Mouse (Mus musculus) forebrain, embryonic 13.5 days (tissue): ENCODE data around the gene Aanat. TPM values are rescaled to one million over a fixed set of nuclear protein-coding genes. Genes with fewer than 3 reads are reported as not detected.
"Not testable (repeated sequence)": the region's sequence is repeated elsewhere in the genome, so short reads cannot be mapped to it uniquely, and the experiment has no call there.

ENCODE experiments used
- ATAC-seq: fragments of 200-750 bp; cut with Nextera tagmentation; 2 replicates; pipeline ENCODE4 v1.8.0; 2017
- H3K27ac ChIP-seq: fragments of 300-500 bp; sonication (generic); 2 replicates; pipeline ENCODE4 v1.5.1; 2015; ENCODE audit warnings: inconsistent platforms, mild to moderate bottlenecking, moderate library complexity
- H3K27me3 ChIP-seq: fragments of 300-500 bp; sonication (generic); 2 replicates; pipeline ENCODE4 v1.6.1; 2015; ENCODE audit warnings: mild to moderate bottlenecking, inconsistent platforms
- H3K36me3 ChIP-seq: fragments of 300-500 bp; sonication (generic); 2 replicates; pipeline ENCODE4 v1.6.1; 2015; ENCODE audit warnings: mild to moderate bottlenecking, inconsistent platforms; ENCODE audit not compliant: poor library complexity, severe bottlenecking
- H3K4me1 ChIP-seq: fragments of 300-500 bp; sonication (generic); 2 replicates; pipeline ENCODE4 v1.6.1; 2015; ENCODE audit warnings: inconsistent platforms
- H3K4me2 ChIP-seq: fragments of 300-500 bp; sonication (generic); 2 replicates; pipeline ENCODE4 v1.6.1; 2015; ENCODE audit warnings: inconsistent platforms, mild to moderate bottlenecking, moderate library complexity
- H3K4me3 ChIP-seq: fragments of 300-500 bp; sonication (generic); 2 replicates; pipeline ENCODE4 v1.5.1; 2015; ENCODE audit warnings: mild to moderate bottlenecking, inconsistent platforms
- H3K9ac ChIP-seq: fragments of 300-500 bp; sonication (generic); 2 replicates; pipeline ENCODE4 v1.6.1; 2015; ENCODE audit warnings: mild to moderate bottlenecking, inconsistent platforms
- H3K9me3 ChIP-seq: fragments of 300-500 bp; sonication (generic); replicated peaks from 2 replicates; pipeline ENCODE4 v1.6.1; 2016; ENCODE audit warnings: inconsistent platforms
- WGBS: fragments of 180-500 bp; shearing (Covaris S2); methylation state at CpG from one replicate; pipeline ENCODE4 v1.1.7; 2015; 5-methylcytosine and 5-hydroxymethylcytosine counted together
- polyA plus RNA-seq: library from polyadenylated mRNA; unstranded; fragments of >200 nt; fragmentation: Nextera tagmentation; extraction: Ambion mirVana; gene quantifications from 2 replicates; pipeline ENCODE4 v1.2.1, GENCODE M21; 2015

Gene Aanat
- polyA plus RNA-seq, 1 experiment from 2014 or later, result 0.25 TPM

GRCm38 (mm10) chr11:116625081-116626000 lies 39.1 kb downstream of the Aanat start:
- Histone ChIP-seq H3K27me3 (peaks cover 33% of the 10 kb centered on the region), H3K4me1 (peaks cover 17% of the 10 kb centered on the region), H3K9ac (no peak overlapping the region), H3K9me3 (no peaks in the 10 kb centered on the region), H3K36me3 (no peaks in the 10 kb centered on the region), H3K27ac (no peak overlapping the region), H3K4me2 (no peak overlapping the region), H3K4me3 (no peak overlapping the region)
- 72% methylated on average over 17 of the region's 17 CpGs for WGBS
- ATAC-seq, result no peak

- Histone ChIP-seq H3K36me3 (no peaks in the 10 kb centered on the region), H3K9me3 (no peaks in the 10 kb centered on the region), H3K4me2 (no peak within 1 kb of the TSS), H3K27me3 (peaks cover 33% of the 10 kb centered on the region), H3K9ac (no peak within 1 kb of the TSS), H3K27ac (no peak within 1 kb of the TSS), H3K4me1 (peaks cover 17% of the 10 kb centered on the region), H3K4me3 (no peak within 1 kb of the TSS)
- WGBS, result 74% methylated on average over 10 of the region's 10 CpGs
- no peak for ATAC-seq
Measured at GRCm38 (mm10) chr11:116626299-116627071, 40.3 kb downstream of the Aanat start, which contains the start of gene Rhbdf2. Rhbdf2 (minus strand) TSS chr11:116627019.

GRCm38 (mm10) chr11:116627072-116628020 lies 41.1 kb downstream of the Aanat start:
- Histone ChIP-seq H3K27me3 (peaks cover 29% of the 10 kb centered on the region), H3K27ac (no peak overlapping the region), H3K9me3 (no peaks in the 10 kb centered on the region), H3K4me3 (no peak overlapping the region), H3K4me1 (peaks cover 17% of the 10 kb centered on the region), H3K9ac (no peak overlapping the region), H3K36me3 (no peaks in the 10 kb centered on the region), H3K4me2 (no peak overlapping the region)
- no peak for ATAC-seq
- WGBS, result 33% methylated on average over 10 of the region's 10 CpGs

GRCm38 (mm10) chr11:116628712-116629111 lies 42.5 kb downstream of the Aanat start:
- Histone ChIP-seq H3K36me3 (no peaks in the 10 kb centered on the region), H3K9ac (no peak overlapping the region), H3K4me3 (no peak overlapping the region), H3K9me3 (no peaks in the 10 kb centered on the region), H3K4me1 (peaks cover 15% of the 10 kb centered on the region), H3K27ac (no peak overlapping the region), H3K4me2 (no peak overlapping the region), H3K27me3 (peaks cover 15% of the 10 kb centered on the region)
- 60% methylated on average over 9 of the region's 9 CpGs for WGBS
- peak; percentile 69; the same call in 1 of the 2 replicates for ATAC-seq

- H3K4me2 ChIP-seq, result no peak overlapping the region
- H3K9ac ChIP-seq, result no peak overlapping the region
- 87% methylated on average over 6 of the region's 6 CpGs for WGBS
- H3K9me3 ChIP-seq, result no peaks in the 10 kb centered on the region
- no peak overlapping the region for H3K27ac ChIP-seq
- no peak overlapping the region for H3K4me3 ChIP-seq
- H3K27me3 ChIP-seq, result peaks cover 8% of the 10 kb centered on the region
- H3K36me3 ChIP-seq, result no peaks in the 10 kb centered on the region
- no peak for ATAC-seq
- peaks cover 8% of the 10 kb centered on the region; the same call in 1 of the 2 replicates for H3K4me1 ChIP-seq
Measured at GRCm38 (mm10) chr11:116629472-116629871, 43.2 kb downstream of the Aanat start.

- H3K4me3 ChIP-seq, result no peak overlapping the region
- no peak overlapping the region for H3K27ac ChIP-seq
- no peak for ATAC-seq
- peaks cover 5% of the 10 kb centered on the region; the same call in 1 of the 2 replicates for H3K4me1 ChIP-seq
- H3K9ac ChIP-seq, result no peak overlapping the region
- 72% methylated on average over 12 of the region's 12 CpGs for WGBS
- no peaks in the 10 kb centered on the region for H3K9me3 ChIP-seq
- H3K27me3 ChIP-seq, result no peaks in the 10 kb centered on the region
- no peaks in the 10 kb centered on the region for H3K36me3 ChIP-seq
- H3K4me2 ChIP-seq, result no peak overlapping the region
Measured at GRCm38 (mm10) chr11:116630171-116630965, 44.1 kb downstream of the Aanat start.

- no peak overlapping the region for H3K27ac ChIP-seq
- ATAC-seq, result no peak
- H3K4me3 ChIP-seq, result no peak overlapping the region
- peaks cover 5% of the 10 kb centered on the region; the same call in 1 of the 2 replicates for H3K4me1 ChIP-seq
- WGBS, result 62% methylated on average over 10 of the region's 10 CpGs
- H3K9me3 ChIP-seq, result no peaks in the 10 kb centered on the region
- H3K27me3 ChIP-seq, result no peaks in the 10 kb centered on the region
- H3K4me2 ChIP-seq, result no peak overlapping the region
- no peaks in the 10 kb centered on the region for H3K36me3 ChIP-seq
- H3K9ac ChIP-seq, result no peak overlapping the region
Measured at GRCm38 (mm10) chr11:116632962-116633361, 46.7 kb downstream of the Aanat start.

- not testable (repeated sequence) for ATAC-seq, H3K27ac ChIP-seq
Measured at GRCm38 (mm10) chr11:116636607-116637006, 50.4 kb downstream of the Aanat start.

GRCm38 (mm10) chr11:116641168-116641567 lies 54.9 kb downstream of the Aanat start:
- H3K4me3 ChIP-seq, result no peak overlapping the region
- H3K4me2 ChIP-seq, result no peak overlapping the region
- no peak overlapping the region for H3K9ac ChIP-seq
- H3K27me3 ChIP-seq, result peaks cover 7% of the 10 kb centered on the region; the same call in 1 of the 2 replicates
- 55% methylated on average over 5 of the region's 5 CpGs for WGBS
- no peak overlapping the region for H3K27ac ChIP-seq
- H3K36me3 ChIP-seq, result no peaks in the 10 kb centered on the region
- ATAC-seq, result no peak
- H3K9me3 ChIP-seq, result no peaks in the 10 kb centered on the region
- peaks cover 14% of the 10 kb centered on the region for H3K4me1 ChIP-seq

More at GRCm38 (mm10) chr11:116636607-116637006, 50.4 kb downstream of the Aanat start:
- not testable (repeated sequence) for H3K9me3 ChIP-seq, H3K4me3 ChIP-seq, H3K4me1 ChIP-seq, H3K4me2 ChIP-seq, H3K27me3 ChIP-seq, H3K9ac ChIP-seq, H3K36me3 ChIP-seq
- 72% methylated on average over 8 of the region's 8 CpGs for WGBS

- no peaks in the 10 kb centered on the region for H3K36me3 ChIP-seq
- no peak overlapping the region for H3K4me3 ChIP-seq
- H3K4me2 ChIP-seq, result no peak overlapping the region
- no peaks in the 10 kb centered on the region for H3K9me3 ChIP-seq
- no peak overlapping the region for H3K27ac ChIP-seq
- ATAC-seq, result no peak
- H3K27me3 ChIP-seq, result peaks cover 8% of the 10 kb centered on the region; the same call in 1 of the 2 replicates
- H3K4me1 ChIP-seq, result peaks cover 14% of the 10 kb centered on the region
- WGBS, result 73% methylated on average over 3 of the region's 3 CpGs
- H3K9ac ChIP-seq, result no peak overlapping the region
Measured at GRCm38 (mm10) chr11:116641731-116642130, 55.5 kb downstream of the Aanat start.
